Mouse (Mus musculus) myocyte (in vitro differentiated cells): ENCODE measurements around the gene Hdac9. TPM values are rescaled to one million over a fixed set of nuclear protein-coding genes. Genes with fewer than 3 reads are reported as not detected.

Experiments
- H3K27me3 ChIP-seq: one replicate; pipeline ENCODE4 v1.6.1; 2011; ENCODE audit not compliant: control insufficient read depth, insufficient read depth, insufficient read length
- H3K36me3 ChIP-seq: one replicate; pipeline ENCODE4 v1.6.1; 2011; ENCODE audit not compliant: control insufficient read depth, insufficient read depth
- H3K4me2 ChIP-seq: one replicate; pipeline ENCODE4 v1.6.1; 2011; ENCODE audit warnings: low read depth, control low read depth
- H3K4me3 ChIP-seq: one replicate; pipeline ENCODE4 v1.5.1; 2011; ENCODE audit warnings: mild to moderate bottlenecking, control low read depth, moderate library complexity
- H3K79me2 ChIP-seq: one replicate; pipeline ENCODE4 v1.6.1; 2011; ENCODE audit not compliant: control insufficient read depth, insufficient read depth
- H3ac ChIP-seq: one replicate; pipeline ENCODE4 v1.6.1; 2011; ENCODE audit not compliant: control insufficient read depth, insufficient read length
- CEBPB ChIP-seq: IDR thresholded peaks from 2 replicates; pipeline ENCODE4 v1.6.1; 2011; ENCODE audit warnings: mild to moderate bottlenecking, moderate library complexity; ENCODE audit not compliant: poor library complexity, insufficient read depth, severe bottlenecking
- E2F4 ChIP-seq: IDR thresholded peaks from one replicate; pipeline ENCODE4 v1.6.1; 2011; ENCODE audit warnings: mild to moderate bottlenecking, control low read depth, moderate library complexity; ENCODE audit not compliant: insufficient read depth
- MAX ChIP-seq: IDR thresholded peaks from one replicate; pipeline ENCODE4 v1.6.1; 2011; ENCODE audit warnings: low read depth, mild to moderate bottlenecking, control low read depth
- MYOD1 ChIP-seq, 3 experiments: IDR thresholded peaks; one replicate each; pipeline ENCODE4 v1.6.1; 2011; ENCODE audit warnings: control low read depth in 2 of 3, low read depth in 2 of 3, mild to moderate bottlenecking in 2 of 3, moderate library complexity in 1 of 3; ENCODE audit not compliant: insufficient read length in 2 of 3, control insufficient read depth in 1 of 3
- MYOG ChIP-seq, 3 experiments: IDR thresholded peaks; one replicate each; pipeline ENCODE4 v1.6.1; 2011; ENCODE audit warnings: control low read depth in 2 of 3, low read depth in 2 of 3, mild to moderate bottlenecking in 2 of 3; ENCODE audit not compliant: insufficient read length in 2 of 3, control insufficient read depth in 1 of 3, insufficient read depth in 1 of 3
- POLR2A ChIP-seq: IDR thresholded peaks from one replicate; pipeline ENCODE4 v1.6.1; 2011; ENCODE audit warnings: low read depth, mild to moderate bottlenecking, control low read depth, moderate library complexity; ENCODE audit not compliant: insufficient read length
- POLR2AphosphoS2 ChIP-seq: IDR thresholded peaks from one replicate; pipeline ENCODE4 v1.6.1; 2011; ENCODE audit warnings: low read depth, control low read depth; ENCODE audit not compliant: insufficient read length
- REST ChIP-seq: IDR thresholded peaks from one replicate; pipeline ENCODE4 v1.6.1; 2011; ENCODE audit warnings: mild to moderate bottlenecking, control low read depth, moderate library complexity; ENCODE audit not compliant: insufficient read depth, insufficient read length
- SRF ChIP-seq: IDR thresholded peaks from one replicate; pipeline ENCODE4 v1.6.1; 2011; ENCODE audit warnings: low read depth; ENCODE audit not compliant: control insufficient read depth, insufficient read length
- TCF12 ChIP-seq: IDR thresholded peaks from one replicate; pipeline ENCODE4 v1.6.1; 2011; ENCODE audit warnings: mild to moderate bottlenecking, control low read depth; ENCODE audit not compliant: poor library complexity, insufficient read depth, severe bottlenecking
- TCF3 ChIP-seq: IDR thresholded peaks from one replicate; pipeline ENCODE4 v1.6.1; 2011; ENCODE audit warnings: low read depth, control low read depth; ENCODE audit not compliant: insufficient read length
- USF1 ChIP-seq: IDR thresholded peaks from one replicate; pipeline ENCODE4 v1.6.1; 2011; ENCODE audit warnings: low read depth, mild to moderate bottlenecking, control low read depth, moderate library complexity
- polyA plus RNA-seq: library from polyadenylated mRNA; unstranded; fragments of >200 nt; fragmentation: generic; extraction: Trizol; gene quantifications from one replicate; pipeline ENCODE4 v1.2.1, GENCODE M21; 2012; ENCODE audit warnings: missing spikeins

Gene Hdac9
- polyA plus RNA-seq, 1 experiment = 0.47 TPM

GRCm38 (mm10) chr12:34791213-34792112, 125.4 kb downstream of the Hdac9 start:
- no peak overlapping the region for H3K4me3 ChIP-seq
- no peak overlapping the region for H3ac ChIP-seq
- TF ChIP-seq TCF3 (no peak), POLR2A (no peak), TCF12 (no peak), E2F4 (no peak), SRF (no peak), USF1 (no peak)
- H3K79me2 ChIP-seq = no peaks in the 10 kb centered on the region
- no peaks in the 10 kb centered on the region for H3K27me3 ChIP-seq
- H3K4me2 ChIP-seq = no peak overlapping the region
- H3K36me3 ChIP-seq = no peaks in the 10 kb centered on the region

- TF ChIP-seq MYOG (IDR thresholded peaks at IDR 0.05; ENCODE audit: control insufficient read depth in 1 of 3, insufficient read depth in 1 of 3, insufficient read length in 2 of 3, low read depth in 2 of 3) = no peak
- TF ChIP-seq POLR2A = no peak
- TF ChIP-seq TCF12 = no peak
- TF ChIP-seq MYOD1 (IDR thresholded peaks at IDR 0.05; ENCODE audit: control insufficient read depth in 1 of 3, insufficient read length in 2 of 3, low read depth in 2 of 3) = no peak
- TF ChIP-seq USF1 = no peak
- TF ChIP-seq TCF3 = no peak
- no peak for TF ChIP-seq SRF
- TF ChIP-seq MAX = no peak
- no peak for TF ChIP-seq REST
- TF ChIP-seq CEBPB = no peak
- TF ChIP-seq POLR2AphosphoS2 = no peak
- TF ChIP-seq E2F4 = no peak
- H3K4me2 ChIP-seq = no peak overlapping the region
Measured at GRCm38 (mm10) chr12:34789031-34789982, 127.6 kb downstream of the Hdac9 start.

GRCm38 (mm10) chr12:34787380-34787779, 129.5 kb downstream of the Hdac9 start:
- Histone ChIP-seq H3K36me3 (no peaks in the 10 kb centered on the region), H3K27me3 (no peaks in the 10 kb centered on the region), H3K79me2 (no peaks in the 10 kb centered on the region), H3K4me3 (no peak overlapping the region), H3K4me2 (no peak overlapping the region), H3ac (no peak overlapping the region)
- TF ChIP-seq TCF12 = no peak
- no peak for TF ChIP-seq CEBPB
- TF ChIP-seq SRF = no peak
- no peak for TF ChIP-seq TCF3
- no peak for TF ChIP-seq REST
- TF ChIP-seq MAX = no peak
- no peak for TF ChIP-seq POLR2AphosphoS2
- no peak for TF ChIP-seq POLR2A

More at GRCm38 (mm10) chr12:34789031-34789982, 127.6 kb downstream of the Hdac9 start:
- Histone ChIP-seq H3K4me3 (no peak overlapping the region), H3ac (no peak overlapping the region), H3K79me2 (no peaks in the 10 kb centered on the region), H3K36me3 (no peaks in the 10 kb centered on the region), H3K27me3 (no peaks in the 10 kb centered on the region)

- no peak overlapping the region for H3K4me3 ChIP-seq
- TF ChIP-seq TCF12 (no peak), MYOG (IDR thresholded peaks at IDR 0.05; ENCODE audit: control insufficient read depth in 1 of 3, insufficient read depth in 1 of 3, insufficient read length in 2 of 3, low read depth in 2 of 3) (no peak), CEBPB (no peak), SRF (no peak), MAX (no peak), POLR2A (no peak), USF1 (no peak), POLR2AphosphoS2 (no peak), E2F4 (no peak), TCF3 (no peak), MYOD1 (IDR thresholded peaks at IDR 0.05; ENCODE audit: control insufficient read depth in 1 of 3, insufficient read length in 2 of 3, low read depth in 2 of 3) (no peak), REST (no peak)
- no peaks in the 10 kb centered on the region for H3K79me2 ChIP-seq
- no peak overlapping the region for H3ac ChIP-seq
- H3K27me3 ChIP-seq = no peaks in the 10 kb centered on the region
- H3K4me2 ChIP-seq = no peak overlapping the region
- H3K36me3 ChIP-seq = no peaks in the 10 kb centered on the region
Measured at GRCm38 (mm10) chr12:34783574-34783973, 133.3 kb downstream of the Hdac9 start.
